Mouse (Mus musculus): ENCODE measurements around the gene Bptf. TPM values are rescaled to one million over a fixed set of nuclear protein-coding genes. Genes with fewer than 3 reads are reported as not detected.
"Not testable (repeated sequence)": the region's sequence is repeated elsewhere in the genome, so short reads cannot be mapped to it uniquely, and the experiment has no call there.

Bptf gene
- polyA plus RNA-seq, 1 experiment, result 56.9 TPM

DNA sequence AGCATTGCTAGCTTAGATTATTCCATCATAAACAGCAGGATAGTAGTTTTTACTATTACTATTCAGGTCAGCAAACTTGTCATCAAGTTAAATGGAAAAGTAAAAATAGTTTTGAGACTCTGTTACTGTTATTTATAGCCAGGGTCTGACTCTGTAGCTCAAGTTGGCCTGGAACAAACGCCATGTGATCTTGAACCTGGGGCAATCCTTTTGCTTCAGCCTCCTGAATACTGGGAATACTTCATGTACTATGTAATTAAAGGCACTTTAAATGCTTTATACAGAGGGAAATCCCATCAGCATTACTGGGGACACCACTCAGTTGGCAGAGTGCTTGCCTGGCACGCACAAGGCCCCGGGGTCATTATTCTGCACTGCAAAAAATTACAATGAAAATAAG lies 68.9 kb downstream of the Bptf start:
- no peak overlapping the region for H3K4me3 ChIP-seq (replicated peaks; ENCODE audit: insufficient read depth, low read depth, low read length)
- H3K4me1 ChIP-seq (ENCODE audit: control insufficient read depth, insufficient read depth, low read length), result no peaks in the 10 kb centered on the region
- WGBS, result 97% methylated on average over 3 of the region's 3 CpGs
- TF ChIP-seq POLR2A (IDR thresholded peaks at IDR 0.05; ENCODE audit: borderline replicate concordance, insufficient read depth, low read length) (no peak), CTCF (IDR thresholded peaks at IDR 0.05; ENCODE audit: borderline replicate concordance, insufficient read depth, low read depth, low read length) (no peak)
- H3K27me3 ChIP-seq (ENCODE audit: control insufficient read depth, insufficient read depth, low read length), result no peaks in the 10 kb centered on the region
- no peak overlapping the region for H3K27ac ChIP-seq (ENCODE audit: insufficient read depth, low read length)
- no peak for DNase-seq

GRCm38 (mm10) chr11:107060941-107061340 lies 71.0 kb downstream of the Bptf start:
- Histone ChIP-seq H3K4me3 (replicated peaks; ENCODE audit: insufficient read depth, low read depth, low read length) (no peak overlapping the region), H3K27ac (ENCODE audit: insufficient read depth, low read length) (no peak overlapping the region), H3K4me1 (ENCODE audit: control insufficient read depth, insufficient read depth, low read length) (no peaks in the 10 kb centered on the region), H3K27me3 (ENCODE audit: control insufficient read depth, insufficient read depth, low read length) (no peaks in the 10 kb centered on the region)
- DNase-seq, result no peak
- 82% methylated on average over 1 of the region's 1 CpGs for WGBS
- TF ChIP-seq POLR2A (IDR thresholded peaks at IDR 0.05; ENCODE audit: borderline replicate concordance, insufficient read depth, low read length), result no peak
- TF ChIP-seq CTCF (IDR thresholded peaks at IDR 0.05; ENCODE audit: borderline replicate concordance, insufficient read depth, low read depth, low read length), result no peak

DNA sequence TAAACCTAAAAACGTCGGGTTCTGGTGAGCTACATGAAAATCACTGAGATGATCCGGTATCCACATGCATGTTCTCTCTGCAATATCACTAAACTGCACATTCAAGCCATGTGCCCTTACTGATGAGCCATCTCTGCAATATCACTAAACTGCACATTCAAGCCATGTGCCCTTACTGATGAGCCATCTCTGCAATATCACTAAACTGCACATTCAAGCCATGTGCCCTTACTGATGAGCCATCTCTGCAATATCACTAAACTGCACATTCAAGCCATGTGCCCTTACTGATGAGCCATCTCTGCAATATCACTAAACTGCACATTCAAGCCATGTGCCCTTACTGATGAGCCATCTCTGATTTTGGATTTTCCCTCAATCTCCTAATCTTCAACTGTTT lies 72.3 kb downstream of the Bptf start:
- not testable (repeated sequence) for DNase-seq; H3K4me3 ChIP-seq (replicated peaks; ENCODE audit: insufficient read depth, low read depth, low read length); H3K27ac ChIP-seq (ENCODE audit: insufficient read depth, low read length); H3K4me1 ChIP-seq (ENCODE audit: control insufficient read depth, insufficient read depth, low read length); H3K27me3 ChIP-seq (ENCODE audit: control insufficient read depth, insufficient read depth, low read length)
- 94% methylated on average over 3 of the region's 3 CpGs for WGBS

- no peak overlapping the region for H3K27ac ChIP-seq (ENCODE audit: insufficient read depth, low read length)
- no peak for DNase-seq
- 76% methylated on average over 6 of the region's 6 CpGs for WGBS
Observed at GRCm38 (mm10) chr11:107057391-107057790, 74.5 kb downstream of the Bptf start.

GRCm38 (mm10) chr11:107054870-107055269 lies 77.1 kb downstream of the Bptf start:
- 87% methylated on average over 6 of the region's 6 CpGs for WGBS
- H3K27me3 ChIP-seq (ENCODE audit: control insufficient read depth, insufficient read depth, low read length), result no peaks in the 10 kb centered on the region
- no peak for TF ChIP-seq CTCF (IDR thresholded peaks at IDR 0.05; ENCODE audit: borderline replicate concordance, insufficient read depth, low read depth, low read length)
- no peak for TF ChIP-seq POLR2A (IDR thresholded peaks at IDR 0.05; ENCODE audit: borderline replicate concordance, insufficient read depth, low read length)
- no peaks in the 10 kb centered on the region for H3K4me1 ChIP-seq (ENCODE audit: control insufficient read depth, insufficient read depth, low read length)
- H3K4me3 ChIP-seq (replicated peaks; ENCODE audit: insufficient read depth, low read depth, low read length), result no peak overlapping the region
- no peak for DNase-seq
- no peak overlapping the region for H3K27ac ChIP-seq (ENCODE audit: insufficient read depth, low read length)

More at GRCm38 (mm10) chr11:107057391-107057790, 74.5 kb downstream of the Bptf start:
- no peaks in the 10 kb centered on the region for H3K27me3 ChIP-seq (ENCODE audit: control insufficient read depth, insufficient read depth, low read length)
- H3K4me1 ChIP-seq (ENCODE audit: control insufficient read depth, insufficient read depth, low read length), result no peaks in the 10 kb centered on the region
- TF ChIP-seq CTCF (IDR thresholded peaks at IDR 0.05; ENCODE audit: borderline replicate concordance, insufficient read depth, low read depth, low read length) (no peak), POLR2A (IDR thresholded peaks at IDR 0.05; ENCODE audit: borderline replicate concordance, insufficient read depth, low read length) (no peak)
- no peak overlapping the region for H3K4me3 ChIP-seq (replicated peaks; ENCODE audit: insufficient read depth, low read depth, low read length)

DNA sequence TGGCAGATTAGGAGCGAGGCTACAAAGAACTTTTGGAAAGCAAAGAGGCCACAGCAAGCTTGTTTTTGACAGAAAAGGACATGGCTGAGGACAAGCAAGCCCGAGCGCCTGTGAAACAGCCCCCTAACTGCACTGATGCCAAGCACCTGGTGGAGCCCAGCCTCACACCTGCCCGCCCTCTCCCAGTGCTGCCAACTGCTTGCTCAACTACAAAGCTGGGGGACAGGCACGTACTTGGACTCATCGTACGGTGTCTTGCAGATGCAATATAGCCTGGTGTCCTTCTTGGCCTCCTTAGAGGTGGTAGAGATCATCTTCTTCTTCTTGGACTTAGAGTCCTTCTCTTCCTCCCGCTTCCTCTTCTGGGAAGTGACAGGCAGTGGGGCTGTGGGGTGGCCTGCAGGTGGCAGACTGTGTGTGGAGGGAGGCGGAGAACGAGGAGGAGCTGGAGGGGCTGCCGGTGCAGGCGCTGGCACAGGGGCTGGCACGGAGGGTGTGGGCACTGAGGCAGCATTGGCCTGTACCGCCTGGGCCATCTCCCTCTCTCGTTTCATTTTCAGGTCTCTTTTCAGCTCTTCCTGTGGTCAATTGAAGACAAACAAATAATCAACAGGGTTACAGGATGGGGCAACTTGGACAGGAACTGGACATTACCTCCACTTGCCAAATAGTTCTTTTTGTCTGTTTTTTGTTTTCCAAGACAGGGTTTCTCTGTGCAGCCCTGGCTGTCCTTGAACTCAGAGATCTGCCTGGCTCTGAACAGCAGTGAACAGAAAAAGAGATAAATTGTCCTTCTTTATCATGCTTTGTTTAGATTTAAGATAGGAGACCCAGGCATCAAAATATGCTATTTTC lies 84.9 kb downstream of the Bptf start:
- WGBS, result 52% methylated on average over 15 of the region's 15 CpGs
- no peak overlapping the region for H3K4me3 ChIP-seq (replicated peaks; ENCODE audit: insufficient read depth, low read depth, low read length)
- TF ChIP-seq CTCF (IDR thresholded peaks at IDR 0.05; ENCODE audit: borderline replicate concordance, insufficient read depth, low read depth, low read length), result no peak
- no peak for TF ChIP-seq POLR2A (IDR thresholded peaks at IDR 0.05; ENCODE audit: borderline replicate concordance, insufficient read depth, low read length)
- DNase-seq, result no peak
- H3K27me3 ChIP-seq (ENCODE audit: control insufficient read depth, insufficient read depth, low read length), result no peaks in the 10 kb centered on the region
- H3K4me1 ChIP-seq (ENCODE audit: control insufficient read depth, insufficient read depth, low read length), result no peaks in the 10 kb centered on the region; the same call in 1 of the 2 replicates
- no peak overlapping the region for H3K27ac ChIP-seq (ENCODE audit: insufficient read depth, low read length)

DNA sequence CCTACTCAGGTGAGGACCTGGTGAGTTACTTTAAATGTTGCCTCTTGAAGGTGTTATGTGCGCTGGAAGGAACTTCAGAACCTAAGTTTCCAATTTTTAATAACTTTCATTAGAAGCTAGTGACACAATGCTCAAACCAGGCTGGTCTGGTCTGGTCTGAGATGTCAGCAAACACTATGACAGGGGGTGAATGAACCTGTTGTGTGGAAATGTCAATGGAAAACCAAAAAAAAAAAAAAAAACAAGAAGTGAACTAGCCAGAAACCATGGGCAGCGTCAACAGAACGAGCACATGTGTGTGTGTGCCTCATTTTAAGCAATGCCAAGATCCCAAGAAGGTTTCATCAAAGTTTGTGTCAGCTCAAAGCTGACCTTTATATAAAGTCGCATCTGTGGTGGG lies 86.4 kb downstream of the Bptf start:
- Histone ChIP-seq H3K27ac (ENCODE audit: insufficient read depth, low read length) (no peak overlapping the region), H3K4me1 (ENCODE audit: control insufficient read depth, insufficient read depth, low read length) (no peaks in the 10 kb centered on the region; the same call in 1 of the 2 replicates), H3K4me3 (replicated peaks; ENCODE audit: insufficient read depth, low read depth, low read length) (no peak overlapping the region), H3K27me3 (ENCODE audit: control insufficient read depth, insufficient read depth, low read length) (no peaks in the 10 kb centered on the region)
- DNase-seq, result no peak
- TF ChIP-seq CTCF (IDR thresholded peaks at IDR 0.05; ENCODE audit: borderline replicate concordance, insufficient read depth, low read depth, low read length) (no peak), POLR2A (IDR thresholded peaks at IDR 0.05; ENCODE audit: borderline replicate concordance, insufficient read depth, low read length) (no peak)
- 80% methylated on average over 4 of the region's 4 CpGs for WGBS

GRCm38 (mm10) chr11:107044321-107044720 lies 87.6 kb downstream of the Bptf start:
- WGBS, result 22% methylated on average over 5 of the region's 5 CpGs
- no peak overlapping the region for H3K4me3 ChIP-seq (replicated peaks; ENCODE audit: insufficient read depth, low read depth, low read length)
- H3K4me1 ChIP-seq (ENCODE audit: control insufficient read depth, insufficient read depth, low read length), result no peaks in the 10 kb centered on the region; the same call in 1 of the 2 replicates
- no peaks in the 10 kb centered on the region for H3K27me3 ChIP-seq (ENCODE audit: control insufficient read depth, insufficient read depth, low read length)
- H3K27ac ChIP-seq (ENCODE audit: insufficient read depth, low read length), result no peak overlapping the region
- TF ChIP-seq POLR2A (IDR thresholded peaks at IDR 0.05; ENCODE audit: borderline replicate concordance, insufficient read depth, low read length) (no peak), CTCF (IDR thresholded peaks at IDR 0.05; ENCODE audit: borderline replicate concordance, insufficient read depth, low read depth, low read length) (peak; percentile 53; the same call in 1 of the 2 replicates)
- DNase-seq, result peak; percentile 77 to 78

Measured in cerebellum, adult 2 months (tissue).